Mouse (Mus musculus): ENCODE measurements around the gene Kcnj12. TPM values are rescaled to one million over a fixed set of nuclear protein-coding genes. Genes with fewer than 3 reads are reported as not detected.

The Kcnj12 gene
- total RNA-seq, 2 experiments from 2014 or later, result 2.3 to 2.9 TPM

- peak; percentile 64 for DNase-seq
Observed at GRCm38 (mm10) chr11:61059691-61060457, 37.5 kb downstream of the Kcnj12 start.

GRCm38 (mm10) chr11:61060634-61061033 lies 38.3 kb downstream of the Kcnj12 start:
- DNase-seq, result no peak

GRCm38 (mm10) chr11:61062548-61063461 lies 40.4 kb downstream of the Kcnj12 start:
- DNase-seq, result no peak

GRCm38 (mm10) chr11:61063503-61063902 lies 41.1 kb downstream of the Kcnj12 start:
- no peak for DNase-seq

- DNase-seq, result no peak
Observed at GRCm38 (mm10) chr11:61065620-61066019, 43.3 kb downstream of the Kcnj12 start.

- DNase-seq, result no peak
Observed at GRCm38 (mm10) chr11:61067133-61067835, 44.9 kb downstream of the Kcnj12 start.

- peak; percentile 56 for DNase-seq
Observed at GRCm38 (mm10) chr11:61068866-61069265, 46.5 kb downstream of the Kcnj12 start.

- DNase-seq, result no peak
Observed at GRCm38 (mm10) chr11:61069645-61070044, 47.3 kb downstream of the Kcnj12 start.

GRCm38 (mm10) chr11:61074646-61075317 lies 52.4 kb downstream of the Kcnj12 start:
- DNase-seq, result no peak

- DNase-seq, result no peak
Observed at GRCm38 (mm10) chr11:61075361-61076326, 53.3 kb downstream of the Kcnj12 start.

- no peak for DNase-seq
Observed at GRCm38 (mm10) chr11:61081624-61082023, 59.3 kb downstream of the Kcnj12 start.

- no peak for DNase-seq
Observed at GRCm38 (mm10) chr11:61090195-61090594, 67.8 kb downstream of the Kcnj12 start.

- no peak for DNase-seq
Observed at GRCm38 (mm10) chr11:61091192-61091591, 68.8 kb downstream of the Kcnj12 start.

GRCm38 (mm10) chr11:61091642-61092262 lies 69.4 kb downstream of the Kcnj12 start:
- DNase-seq, result peak; percentile 83

- no peak for DNase-seq
Observed at GRCm38 (mm10) chr11:61098046-61098445, 75.7 kb downstream of the Kcnj12 start.

GRCm38 (mm10) chr11:61102397-61103339 lies 80.3 kb downstream of the Kcnj12 start:
- no peak for DNase-seq

- peak; percentile 94 for DNase-seq
Observed at GRCm38 (mm10) chr11:61104241-61104901, 82.0 kb downstream of the Kcnj12 start.

- no peak for DNase-seq
Observed at GRCm38 (mm10) chr11:61108911-61109361, 86.6 kb downstream of the Kcnj12 start.

Data from adrenal gland, postnatal 10 days (tissue).